Mouse (Mus musculus) kidney, adult 9 months (tissue): ENCODE data around the gene Cyth3.

Experiments
- DNase-seq: peaks from one replicate; pipeline ENCODE4 v3.0.0; 2022

Gene Cyth3

DNA sequence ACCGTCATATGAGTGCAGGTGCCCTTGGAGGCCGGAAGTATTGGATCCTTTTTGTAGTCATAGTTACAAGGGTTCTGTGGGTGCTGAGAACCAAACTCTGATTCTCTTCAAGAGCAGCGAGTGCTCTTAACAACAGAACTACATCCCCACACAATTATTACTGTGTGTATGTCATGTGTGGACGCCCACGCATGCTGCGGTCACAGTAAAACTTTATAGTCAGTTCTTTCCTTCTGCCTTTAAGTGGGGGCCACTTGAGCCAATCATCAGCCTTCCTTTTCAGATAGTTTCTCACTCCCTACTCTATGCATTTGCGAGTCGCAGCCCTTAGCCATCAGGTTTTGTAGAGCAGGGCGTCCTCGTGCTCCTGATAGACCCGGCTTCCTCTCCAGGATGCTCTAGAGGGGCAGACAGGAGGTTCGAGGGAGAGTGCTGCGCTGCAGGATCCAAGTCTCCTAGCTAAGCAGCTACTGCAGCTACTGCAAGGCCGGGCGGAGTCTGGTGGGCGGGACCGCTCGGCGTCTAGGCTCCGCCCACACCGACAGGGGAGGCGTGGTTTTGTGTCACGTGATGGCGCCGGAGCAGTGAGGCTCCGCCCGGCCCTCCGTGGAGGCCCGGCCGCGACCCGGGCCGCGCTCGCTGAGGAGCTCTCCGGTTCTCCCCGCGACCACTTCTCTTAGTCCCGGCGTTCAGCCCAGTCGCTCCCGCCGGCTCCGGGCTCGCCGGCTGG is at the start of gene Cyth3:
Cyth3 (plus strand) TSS at position 555 of the 730 bp plus-strand sequence.
- peak; percentile 97 for DNase-seq

DNA sequence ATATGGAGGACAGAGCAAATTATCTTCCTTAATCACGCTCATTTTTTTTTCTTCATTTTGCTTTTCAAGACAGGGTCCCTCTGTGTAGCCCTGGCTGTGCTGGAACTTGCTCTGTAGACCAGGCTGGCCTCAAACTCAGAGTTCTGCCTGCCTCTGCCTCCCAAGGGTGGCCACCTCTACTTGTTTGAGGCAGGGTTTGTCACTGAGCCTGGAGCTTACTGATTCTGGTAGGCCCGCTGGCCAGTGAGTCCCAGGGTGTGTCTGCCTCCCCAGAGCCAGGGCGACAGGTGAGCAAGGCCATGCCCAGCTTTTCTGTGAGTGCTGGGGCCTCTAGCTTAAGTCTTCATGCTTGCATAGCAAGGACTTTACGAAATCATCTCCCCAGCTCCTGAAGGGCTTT is 49.2 kb upstream of the Cyth3 start:
- DNase-seq = no peak

DNA sequence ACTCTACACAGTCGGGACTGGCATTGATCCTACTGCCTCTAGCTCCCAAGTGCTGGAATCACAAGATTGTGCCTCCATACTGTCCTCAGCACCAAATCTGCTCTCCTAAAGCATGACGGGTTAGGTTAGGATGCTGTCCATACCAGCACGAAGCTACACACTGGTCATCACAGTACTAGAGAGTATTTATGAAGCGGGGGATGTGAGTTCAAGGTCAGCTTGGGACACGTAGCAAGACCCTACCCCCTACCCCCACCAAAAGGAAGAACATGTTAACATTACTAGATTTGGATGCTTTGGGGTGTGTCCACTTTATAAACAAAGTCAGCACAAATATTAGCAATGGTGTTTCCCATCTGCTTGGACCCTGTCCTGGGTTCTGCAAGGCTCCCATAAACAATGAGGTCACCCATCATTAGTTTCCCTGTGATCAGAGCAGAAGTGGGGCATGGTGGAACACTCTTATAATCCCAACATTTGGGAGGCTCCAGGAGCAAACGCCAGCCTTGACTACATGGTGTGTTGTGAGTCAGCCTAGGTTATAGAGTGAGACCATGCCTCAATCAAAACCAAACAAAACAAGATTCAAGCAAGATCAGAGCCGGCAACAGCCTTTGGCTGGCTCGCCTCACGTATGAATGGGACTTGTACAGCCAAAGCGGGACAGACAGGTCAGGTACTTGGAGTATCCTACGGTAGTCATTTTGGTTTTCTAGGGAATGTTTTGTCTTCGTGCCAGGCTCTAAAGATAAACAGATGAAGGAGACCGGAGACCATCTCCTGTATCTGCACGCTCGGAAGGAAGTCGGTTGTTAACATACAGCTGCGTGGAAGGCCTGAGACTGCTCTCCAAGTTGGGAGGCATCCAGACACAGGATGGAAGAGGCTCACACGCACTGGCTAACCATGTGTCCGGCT is 47.7 kb upstream of the Cyth3 start:
- peak; percentile 18 for DNase-seq

DNA sequence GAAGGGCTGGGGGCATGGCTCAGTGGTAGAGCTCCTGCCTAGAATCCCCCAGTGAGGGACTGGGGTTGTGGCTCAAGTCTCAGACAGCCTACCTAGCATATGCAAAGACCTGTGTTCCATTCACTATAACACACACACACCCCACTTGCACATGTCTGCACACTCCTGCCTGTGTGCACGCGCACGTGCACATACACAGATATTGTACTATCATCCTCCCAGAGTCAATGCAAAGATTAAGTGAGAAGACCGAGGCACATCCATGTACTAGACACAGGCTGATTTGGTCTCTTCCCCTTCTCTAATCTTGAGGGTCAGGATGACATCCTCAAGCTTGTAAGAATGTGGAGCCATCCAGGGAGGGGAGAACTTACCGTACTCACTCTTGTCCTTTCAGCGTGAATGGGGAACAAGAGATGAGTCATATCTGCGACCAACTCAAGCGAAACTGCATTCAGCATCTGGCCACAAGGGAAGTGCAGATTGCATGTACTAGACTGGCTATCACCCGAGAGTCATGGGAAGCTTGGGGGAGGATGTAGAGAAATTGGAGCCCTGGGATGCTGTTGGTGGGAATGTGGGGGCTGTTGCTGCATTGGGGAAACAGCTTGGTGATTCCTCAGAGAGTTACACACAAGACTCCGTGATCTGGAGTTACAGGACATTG is 42.6 kb upstream of the Cyth3 start:
- DNase-seq = peak; percentile 10

DNA sequence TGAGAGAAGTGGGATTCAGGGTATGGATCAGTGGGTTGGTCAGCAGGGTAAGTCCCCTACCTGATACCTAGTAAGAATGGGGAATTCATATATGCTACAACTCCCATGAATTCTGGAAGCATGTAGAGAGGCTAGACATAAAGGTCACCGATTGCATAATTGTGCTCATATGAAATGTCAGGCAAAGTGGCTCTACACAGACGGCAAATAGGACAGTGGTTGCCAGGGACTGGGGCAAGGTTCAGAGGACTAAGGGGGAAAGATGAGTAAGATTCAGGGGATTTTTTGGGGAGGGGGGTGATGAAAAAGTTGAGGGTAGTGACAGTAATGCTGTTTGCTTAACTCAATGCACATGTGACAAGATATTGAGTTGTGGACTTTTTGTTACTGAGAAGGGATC is 41.3 kb upstream of the Cyth3 start:
- no peak for DNase-seq

DNA sequence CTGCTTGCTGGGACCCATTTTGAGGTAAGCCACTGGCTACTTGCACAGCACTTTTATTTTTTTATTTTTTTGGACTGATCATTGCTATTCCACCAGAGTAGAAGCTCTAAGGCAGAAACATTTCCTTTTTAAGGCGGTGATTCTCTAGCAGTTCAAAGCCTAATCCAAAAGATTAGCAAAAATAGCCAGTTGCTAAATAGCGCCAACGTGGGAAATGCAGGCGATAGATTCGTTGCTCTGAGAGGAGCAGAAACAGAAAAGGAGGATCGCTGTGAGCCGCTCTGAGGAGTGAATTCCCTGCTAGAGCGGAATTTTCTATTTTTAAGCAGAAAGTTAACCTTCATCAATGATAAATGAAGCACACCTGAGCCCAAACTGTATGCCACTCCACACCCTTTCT is 40.4 kb upstream of the Cyth3 start:
- no peak for DNase-seq

DNA sequence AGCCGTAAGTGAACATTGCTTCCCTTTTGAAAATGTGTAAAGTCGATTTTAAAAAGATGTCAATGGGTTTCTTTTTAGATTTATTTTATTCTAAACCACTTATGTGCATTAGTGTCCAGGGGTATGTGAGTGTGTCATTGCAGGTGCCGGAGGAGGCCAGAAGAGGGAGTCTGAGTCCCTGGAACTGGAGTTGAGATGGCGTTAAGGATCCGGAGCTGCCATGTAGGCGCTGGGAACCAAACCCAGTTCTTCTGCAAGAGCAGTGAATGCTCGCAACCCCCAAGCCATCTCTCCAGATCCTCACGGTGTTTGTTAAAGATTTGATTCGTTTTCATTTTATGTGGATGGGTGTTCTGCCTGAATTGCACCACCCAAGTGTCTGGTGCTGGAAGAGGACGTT is 39.2 kb upstream of the Cyth3 start:
- no peak for DNase-seq

DNA sequence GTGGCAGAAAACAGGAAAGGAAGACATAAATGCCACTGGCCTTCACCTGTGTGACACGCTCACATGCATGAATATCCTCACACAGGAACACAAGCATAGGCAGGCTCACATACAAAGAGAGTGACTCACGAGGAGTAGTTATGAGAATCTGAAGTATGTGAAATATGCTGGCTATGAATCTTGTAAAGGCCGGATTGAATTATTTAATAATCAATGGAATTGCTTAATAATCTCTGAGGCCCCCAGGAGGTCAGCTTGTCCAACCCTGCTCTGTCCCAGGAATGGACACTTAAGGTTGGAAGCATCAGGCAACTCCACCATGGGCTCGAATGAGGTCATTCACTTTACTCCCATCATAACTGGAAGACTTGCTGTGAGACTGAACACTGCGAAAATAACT is 37.3 kb upstream of the Cyth3 start:
- no peak for DNase-seq

DNA sequence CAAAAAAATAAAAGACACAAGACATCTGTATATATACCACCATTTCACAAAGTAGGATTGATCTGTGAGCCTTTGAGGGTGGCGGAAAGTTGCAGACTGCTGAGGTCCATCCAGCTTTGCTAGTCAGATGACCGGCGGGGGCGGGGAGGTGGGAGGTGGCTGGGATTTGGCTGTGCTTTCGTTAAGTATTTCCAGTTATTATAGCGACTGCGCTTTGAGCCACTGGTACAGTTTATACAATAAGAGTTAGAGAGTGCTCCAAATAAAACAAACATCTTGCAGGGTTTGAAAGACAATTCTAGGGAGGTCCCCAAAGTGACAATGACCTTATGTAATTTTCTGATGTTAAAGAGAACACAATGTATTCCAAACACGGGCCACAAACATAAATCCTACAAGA is 35.9 kb upstream of the Cyth3 start:
- DNase-seq = no peak

DNA sequence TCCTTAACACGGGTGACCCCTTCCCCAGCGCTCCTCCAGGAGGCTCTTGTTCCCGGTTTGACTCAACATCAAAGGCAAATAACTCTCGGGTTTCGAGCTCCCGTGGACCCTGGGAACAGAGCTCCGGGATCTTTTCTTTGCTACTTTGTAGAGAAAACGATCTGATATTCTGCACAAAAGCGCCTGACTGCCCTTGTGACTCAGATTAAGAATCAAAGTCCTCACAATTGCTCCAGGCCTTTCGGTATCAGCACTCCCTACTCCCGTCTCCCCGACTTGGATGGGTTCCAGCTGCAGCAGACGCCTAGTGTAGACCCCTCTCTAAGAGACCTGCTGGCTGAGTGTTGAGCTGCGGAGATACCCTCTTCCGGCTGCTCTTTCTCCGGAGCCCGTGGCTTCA is 33.1 kb upstream of the Cyth3 start:
- DNase-seq = peak; percentile 14

DNA sequence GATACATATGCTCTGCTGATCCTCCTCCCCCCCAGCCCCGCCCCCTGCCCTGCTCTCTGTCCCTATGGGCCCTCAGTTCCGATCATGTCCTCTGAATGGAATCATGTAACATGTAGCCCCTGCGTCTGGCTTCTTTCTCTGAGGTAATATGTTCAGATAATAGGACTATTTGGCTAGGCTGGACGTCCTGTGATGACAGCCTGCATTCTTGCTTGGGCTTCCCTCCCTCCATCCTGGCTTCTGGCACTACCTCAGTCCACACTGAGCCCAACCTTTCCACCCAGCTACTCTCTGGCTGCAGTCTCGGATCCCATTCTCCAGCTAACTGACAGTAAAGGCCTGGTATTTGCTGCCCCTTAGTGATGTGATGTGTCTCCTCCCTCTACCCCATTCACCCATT is 29.3 kb upstream of the Cyth3 start:
- DNase-seq = no peak

DNA sequence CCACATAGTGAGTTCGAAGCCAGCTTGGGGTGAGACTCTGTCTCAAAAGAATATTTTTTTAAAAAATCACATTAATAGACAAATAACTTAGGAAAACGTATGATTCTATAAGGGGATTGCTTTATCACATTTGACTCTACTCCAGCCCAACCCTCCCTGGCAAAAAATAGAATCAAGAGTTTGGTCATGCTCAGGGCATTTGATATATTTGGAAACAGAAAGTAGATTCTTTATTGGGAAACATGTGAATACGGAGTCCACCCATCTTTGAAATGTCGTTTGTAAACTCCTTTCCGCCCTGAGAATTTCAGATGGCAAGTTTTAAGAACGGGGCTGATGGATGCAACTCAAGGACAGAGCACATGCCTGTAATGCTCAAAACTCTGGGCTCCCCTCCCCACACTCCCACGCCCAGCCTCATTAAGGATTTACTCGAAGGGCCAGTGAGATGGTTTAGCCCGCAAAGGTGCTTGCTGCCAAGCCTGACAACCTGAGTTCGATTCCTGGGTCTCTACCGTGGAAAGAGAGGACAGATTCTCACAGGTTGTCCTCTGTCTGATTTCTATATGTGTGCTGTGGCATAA is 28.6 kb upstream of the Cyth3 start:
- DNase-seq = no peak

DNA sequence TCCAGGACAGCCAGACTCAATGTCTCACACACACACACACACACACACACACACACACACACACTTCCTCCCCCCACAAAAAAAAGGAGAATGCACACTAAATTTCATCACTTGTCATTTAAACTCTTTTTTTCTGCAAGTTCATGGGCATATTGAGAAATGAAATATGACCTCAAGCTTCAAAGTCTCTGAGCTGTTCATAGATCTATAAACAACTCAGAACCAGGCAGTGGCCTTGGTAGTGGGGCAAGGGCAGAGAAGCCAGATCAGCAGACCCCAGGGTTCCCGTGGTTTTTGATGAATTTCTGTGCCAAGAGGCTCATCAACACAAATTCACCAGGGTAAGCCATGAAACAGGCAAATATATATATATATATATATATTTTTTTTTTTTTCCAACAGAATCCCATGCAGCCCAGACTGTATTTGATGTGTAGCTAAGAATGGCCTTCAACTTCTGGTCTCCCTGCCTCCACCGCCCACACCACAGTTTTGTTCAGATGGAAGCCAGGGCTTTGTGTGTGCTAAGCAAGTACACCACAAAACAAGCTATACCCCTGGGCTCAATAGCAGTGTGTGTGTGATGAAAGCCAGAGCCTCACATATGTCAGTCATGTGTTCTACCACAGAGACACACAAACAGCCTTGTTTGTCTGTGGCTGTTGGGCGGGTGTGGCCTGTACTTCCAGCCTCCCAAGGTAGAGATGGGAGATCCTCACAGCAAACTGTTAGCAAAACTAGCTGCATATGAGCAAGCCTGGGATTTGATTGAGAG is 27.8 kb upstream of the Cyth3 start:
- DNase-seq = no peak

DNA sequence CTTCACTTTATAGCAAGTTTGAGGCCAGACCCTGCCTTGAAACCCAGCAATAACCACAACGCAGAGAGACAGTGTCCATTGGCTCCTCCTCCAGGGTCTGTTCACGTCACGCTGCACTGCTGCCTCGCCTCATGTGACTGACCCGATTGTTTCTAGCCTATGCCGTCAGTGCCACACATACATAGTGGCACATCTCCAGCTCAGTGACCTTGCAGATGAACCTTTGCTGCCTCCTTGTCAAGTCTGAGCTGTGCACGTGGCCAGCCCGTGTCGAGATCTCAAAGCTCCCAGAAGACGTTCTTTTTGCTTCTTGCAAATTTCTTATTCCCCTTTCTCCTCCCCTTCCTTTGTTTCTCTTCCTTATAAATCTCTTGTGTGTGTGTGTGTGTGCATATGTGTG is 20.2 kb upstream of the Cyth3 start:
- DNase-seq = peak; percentile 18

DNA sequence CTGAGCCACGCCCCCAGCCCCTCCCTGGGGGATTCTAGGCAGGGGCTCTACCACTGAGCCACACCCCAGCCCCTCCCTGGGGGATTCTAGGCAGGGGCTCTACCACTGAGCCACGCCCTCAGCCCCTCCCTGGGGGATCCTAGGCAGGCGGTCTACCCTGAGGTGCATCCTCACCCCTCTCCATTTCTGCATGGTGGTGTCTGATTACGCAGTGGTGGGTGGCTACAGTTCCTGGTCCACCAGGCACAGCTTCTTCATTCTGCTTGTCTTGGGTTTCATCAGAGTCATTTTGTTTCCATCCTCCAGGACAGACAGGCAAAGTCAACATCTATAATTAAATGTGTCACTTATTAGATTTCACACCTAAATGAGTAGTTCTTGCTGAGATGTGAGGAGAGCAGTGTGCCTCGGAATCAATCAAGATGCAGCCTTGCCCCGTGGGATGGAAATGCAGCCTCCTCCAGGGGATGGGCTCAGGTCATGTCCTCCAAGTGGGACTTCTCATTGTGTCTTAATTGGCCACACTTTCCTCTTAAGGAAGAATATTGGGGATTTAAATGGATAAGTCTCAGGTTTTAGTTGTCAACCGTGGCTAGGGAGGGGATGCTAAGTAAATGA is 18.0 kb upstream of the Cyth3 start:
- no peak for DNase-seq

DNA sequence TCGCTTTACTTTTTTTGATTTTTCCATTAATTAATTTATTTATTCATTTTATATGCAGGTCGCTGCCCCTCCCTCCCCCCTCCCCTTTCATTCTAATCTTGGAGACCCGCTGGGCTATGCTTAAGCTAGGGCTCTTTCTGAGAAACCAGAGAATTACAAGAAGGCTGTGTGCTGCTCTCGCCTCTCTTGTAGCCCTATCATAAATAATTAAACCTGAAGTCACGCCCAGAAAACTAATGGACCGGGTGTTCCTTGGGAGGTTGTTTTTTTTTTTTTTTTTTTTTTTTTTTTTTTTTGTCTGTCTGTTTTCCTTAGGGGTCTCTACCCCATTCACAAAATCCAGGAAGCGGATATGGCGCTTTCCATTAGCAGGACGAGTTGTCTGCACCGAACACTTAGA is 15.5 kb upstream of the Cyth3 start:
- peak; percentile 49 for DNase-seq

DNA sequence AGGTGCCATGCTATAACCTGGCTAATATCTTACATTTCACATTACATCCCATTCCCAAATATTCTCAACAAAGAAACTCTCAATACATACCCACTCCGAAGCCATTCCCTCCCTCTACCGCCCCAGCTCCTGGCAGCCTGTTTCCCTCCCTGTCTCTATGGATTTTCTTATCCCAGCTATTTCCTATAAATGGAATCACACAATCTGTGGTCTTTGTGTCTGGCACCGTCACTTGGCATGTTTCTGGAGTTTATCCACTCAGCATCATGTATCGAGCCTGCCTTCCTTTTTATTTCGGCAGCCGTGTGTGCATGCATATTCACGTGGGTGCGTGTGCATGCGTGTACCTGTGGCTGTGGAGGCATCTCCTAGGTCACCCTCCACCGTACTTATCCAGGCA is 14.1 kb upstream of the Cyth3 start:
- DNase-seq = no peak

DNA sequence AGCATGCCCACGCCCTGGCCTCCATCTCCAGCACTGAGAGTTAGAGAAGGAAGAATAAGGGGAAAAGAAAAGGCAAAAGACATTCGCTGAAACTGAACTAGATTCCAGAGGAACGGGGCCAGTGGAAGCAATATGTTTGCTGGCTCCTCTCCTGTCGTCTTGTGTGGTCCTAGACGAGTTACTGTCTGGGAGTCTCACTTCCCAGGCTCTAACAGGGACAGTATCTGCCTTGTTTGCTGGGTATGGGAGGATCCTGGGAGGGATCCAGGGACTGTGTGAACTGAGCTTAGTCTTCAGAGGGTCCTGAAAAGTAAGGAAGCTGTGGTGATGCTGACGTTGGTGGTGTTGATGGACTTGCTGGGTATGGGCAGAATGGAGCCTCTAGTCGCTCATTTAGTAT is 10.3 kb upstream of the Cyth3 start:
- DNase-seq = no peak

DNA sequence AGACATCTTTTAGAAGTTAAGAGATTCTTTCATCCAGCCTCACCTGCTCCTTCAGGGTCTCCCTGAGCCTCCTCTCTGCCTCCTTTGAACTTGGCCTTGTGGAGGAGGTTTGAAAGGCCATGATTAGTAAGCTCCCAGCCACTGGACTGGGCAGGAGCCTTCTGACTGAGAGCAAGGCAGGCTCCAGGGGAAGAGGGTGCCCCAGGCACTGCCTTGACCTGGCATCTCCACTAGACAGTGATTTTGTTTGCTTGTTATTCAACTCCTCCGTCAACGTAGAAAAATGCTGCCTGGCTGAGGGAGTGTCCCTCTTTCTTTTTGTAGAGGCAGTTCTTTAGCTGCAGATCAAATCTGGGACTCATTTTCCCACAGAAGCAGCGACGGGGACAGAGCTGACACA is 9.0 kb upstream of the Cyth3 start:
- DNase-seq = no peak

DNA sequence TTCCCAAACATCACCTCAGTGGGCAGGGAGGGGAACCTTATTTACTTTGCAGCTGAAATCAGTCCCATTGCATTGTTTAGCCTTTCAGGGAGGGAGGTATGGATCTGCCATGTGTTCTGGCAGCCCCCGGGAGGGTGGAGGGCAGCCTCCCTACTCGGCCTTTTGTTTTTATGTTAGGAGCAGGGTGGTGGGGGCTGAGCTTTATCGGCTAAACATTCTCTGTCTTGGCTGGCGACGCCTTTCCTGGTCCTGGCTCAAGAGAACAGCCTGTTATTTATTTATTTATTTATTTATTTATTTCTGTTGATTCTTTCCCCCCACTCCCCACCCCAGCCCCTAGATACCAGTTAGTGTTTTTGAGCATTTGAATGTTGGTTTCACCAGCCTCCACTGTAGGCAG is 7.7 kb upstream of the Cyth3 start:
- no peak for DNase-seq

DNA sequence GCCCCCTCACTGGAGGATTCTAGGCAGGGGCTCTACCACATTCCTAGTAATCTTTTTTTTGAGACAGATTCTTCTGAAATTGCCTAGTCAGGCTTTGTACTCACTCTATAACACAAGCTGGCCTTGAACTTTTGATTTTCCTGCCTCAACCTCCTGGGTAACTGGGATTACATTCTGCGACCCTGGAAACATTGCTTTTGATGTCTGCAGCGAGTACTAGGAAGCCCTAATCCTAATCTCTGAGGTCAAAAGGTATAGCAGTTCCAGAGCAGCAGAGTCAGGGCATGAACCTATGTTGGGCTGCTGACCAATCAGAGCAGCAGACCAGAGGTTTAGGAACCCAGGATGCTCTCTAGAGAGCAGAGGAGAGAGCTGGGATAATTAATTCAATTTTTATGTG is 6.9 kb upstream of the Cyth3 start:
- DNase-seq = no peak

DNA sequence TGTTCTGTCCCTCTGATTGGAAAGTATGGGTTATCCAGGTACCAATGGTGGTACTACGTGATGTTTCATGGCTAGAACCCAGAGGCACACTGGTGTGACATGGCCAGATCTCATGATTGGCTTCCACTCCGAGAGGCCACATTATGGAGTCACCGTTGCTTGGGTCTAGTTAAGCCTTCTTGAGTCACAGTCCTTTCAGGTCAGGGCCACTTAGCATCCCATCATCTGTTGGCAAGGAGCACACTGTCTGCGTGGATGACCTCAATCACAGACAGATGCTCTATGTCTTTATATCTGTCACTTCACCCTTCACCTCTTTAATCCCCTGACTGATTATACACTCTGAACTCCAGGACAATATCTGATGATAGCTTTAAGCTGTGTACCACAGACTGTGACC is 6.1 kb upstream of the Cyth3 start:
- DNase-seq = no peak
